Mouse (Mus musculus) cerebellum, postnatal 36 days (tissue): ENCODE results near the gene Plppr2.

ENCODE experiments used
- DNase-seq, 2 experiments: peaks; one replicate each; pipeline ENCODE4 v3.0.0; 2021 to 2022; ENCODE audit warnings: mixed read lengths in 2 of 2

Plppr2 gene

GRCm38 (mm10) chr9:21936692-21937570 lies at the start of gene Plppr2:
Gene Plppr2 (plus strand): TSS chr9:21937033.
- peak; percentile 99 to 100 for DNase-seq

- no peak for DNase-seq
These were observed 47.6 kb upstream of the Plppr2 start for GRCm38 (mm10) chr9:21889229-21889628.

- DNase-seq, result peak; percentile 70 to 75
These were observed 35.5 kb upstream of the Plppr2 start for GRCm38 (mm10) chr9:21901223-21901820.

- DNase-seq, result no peak
These were observed 32.8 kb upstream of the Plppr2 start for GRCm38 (mm10) chr9:21904031-21904430.

GRCm38 (mm10) chr9:21908216-21908615 lies 28.6 kb upstream of the Plppr2 start:
- no peak for DNase-seq

- peak in 1 of 2 experiments; percentile 40 for DNase-seq
These were observed 27.2 kb upstream of the Plppr2 start for GRCm38 (mm10) chr9:21909474-21910223.

- DNase-seq, result no peak
These were observed 19.9 kb upstream of the Plppr2 start for GRCm38 (mm10) chr9:21916851-21917492.

- DNase-seq, result no peak
These were observed 19.3 kb upstream of the Plppr2 start for GRCm38 (mm10) chr9:21917493-21918034.

- DNase-seq, result peak; percentile 85 to 90
These were observed 18.7 kb upstream of the Plppr2 start, which contains the start of gene Rab3d for GRCm38 (mm10) chr9:21918035-21918592. Gene Rab3d (minus strand): TSS chr9:21918192.

- DNase-seq, result no peak
These were observed 18.0 kb upstream of the Plppr2 start for GRCm38 (mm10) chr9:21918692-21919384.

GRCm38 (mm10) chr9:21923036-21923435 lies 13.8 kb upstream of the Plppr2 start:
- DNase-seq, result no peak

GRCm38 (mm10) chr9:21923490-21924098 lies 13.2 kb upstream of the Plppr2 start:
- no peak for DNase-seq

GRCm38 (mm10) chr9:21924099-21924493 lies 12.7 kb upstream of the Plppr2 start:
- DNase-seq, result peak; percentile 58 to 60

- no peak for DNase-seq
These were observed 11.8 kb upstream of the Plppr2 start for GRCm38 (mm10) chr9:21925034-21925433.

GRCm38 (mm10) chr9:21925506-21925905 lies 11.3 kb upstream of the Plppr2 start:
- DNase-seq, result no peak

GRCm38 (mm10) chr9:21926155-21926554 lies 10.7 kb upstream of the Plppr2 start:
- DNase-seq, result no peak

GRCm38 (mm10) chr9:21926784-21927183 lies 10.0 kb upstream of the Plppr2 start:
- DNase-seq, result no peak

GRCm38 (mm10) chr9:21927208-21927753 lies 9.6 kb upstream of the Plppr2 start, which contains the start of the genes Ccdc159 and Tmem205:
Gene Ccdc159 (plus strand): TSS chr9:21927471.
Gene Tmem205 (minus strand): TSS chr9:21927556.
- DNase-seq, result peak; percentile 89 to 92

GRCm38 (mm10) chr9:21929208-21929607 lies 7.6 kb upstream of the Plppr2 start:
- DNase-seq, result no peak

GRCm38 (mm10) chr9:21932006-21932405 lies 4.8 kb upstream of the Plppr2 start:
- DNase-seq, result no peak
